Mouse (Mus musculus) layer of hippocampus, adult 8-10 months (tissue): Measurements from ENCODE around the gene Vmn2r109. TPM values are rescaled to one million over a fixed set of nuclear protein-coding genes. Genes with fewer than 3 reads are reported as not detected.
"Not testable (repeated sequence)": the region's sequence is repeated elsewhere in the genome, so short reads cannot be mapped to it uniquely, and the experiment has no call there.

Source experiments
- DNase-seq, 2 experiments: peaks; one replicate each; pipeline ENCODE4 v3.0.0; 2022; ENCODE audit warnings: low spot score in 2 of 2
- total RNA-seq, 4 experiments: library from RNA; stranded (reverse); gene quantifications; 2 replicates each; pipeline ENCODE4 v1.2.4; 2022

The Vmn2r109 gene
- total RNA-seq: not detected

- DNase-seq: no peak
Observed at GRCm38 (mm10) chr17:20564656-20565055, at the start of gene Vmn2r109. Gene Vmn2r109, minus strand, starts transcription at chr17:20564756.

DNA sequence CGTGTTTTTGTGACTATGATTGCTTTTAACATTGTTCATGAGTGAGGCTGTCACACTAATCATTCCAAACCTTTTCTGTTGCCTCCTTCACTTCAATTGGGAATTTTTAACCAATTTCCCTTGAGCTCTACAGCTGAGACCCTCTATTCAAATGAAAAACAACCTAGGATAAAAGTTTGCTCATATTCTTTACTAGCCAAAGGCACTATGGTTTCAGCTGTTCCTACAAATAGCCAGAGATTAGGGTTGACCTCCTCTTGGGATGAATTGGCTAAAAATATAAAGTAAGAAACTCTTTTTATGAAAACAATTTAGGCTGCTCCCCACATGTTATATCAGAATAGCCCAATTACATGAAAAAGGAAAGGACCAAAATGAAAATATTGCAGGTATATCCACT, 31.8 kb upstream of the Vmn2r109 start, which contains the start of gene Vmn2r110:
Gene Vmn2r110 (minus strand): TSS at position 101 of the 400 bp plus-strand sequence.
- DNase-seq: no peak

- DNase-seq: not testable (repeated sequence)
Observed at GRCm38 (mm10) chr17:20508247-20508646, 56.3 kb downstream of the Vmn2r109 start.

DNA sequence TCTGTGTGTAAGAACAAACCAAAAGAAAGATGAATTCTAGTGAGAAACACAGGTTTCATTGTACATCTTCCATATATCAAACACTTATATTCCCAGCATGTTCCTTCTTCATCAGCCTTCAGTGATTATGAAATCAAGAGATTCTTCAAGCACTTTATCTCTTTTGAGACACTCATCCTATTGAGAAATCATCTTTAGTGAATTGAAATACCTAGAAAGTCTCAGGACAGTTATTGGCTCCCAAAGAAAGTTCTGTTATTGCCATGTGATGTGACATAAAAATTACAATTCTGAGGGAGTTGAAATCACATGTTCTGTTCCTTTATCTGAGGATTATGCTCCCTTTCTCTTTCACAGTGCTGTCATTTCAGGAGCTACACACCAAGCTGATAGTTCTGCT, 66.7 kb downstream of the Vmn2r109 start, which contains the start of gene Vmn1r225:
Gene Vmn1r225 (plus strand): TSS at position 301 of the 400 bp plus-strand sequence.
- DNase-seq: no peak

Other genes with a start within 250 kb of the Vmn2r109 start
- not detected for gene Vmn2r107, start 219.5 kb downstream of the Vmn2r109 start, total RNA-seq
- not detected for gene Vmn1r224, start 150.6 kb downstream of the Vmn2r109 start, total RNA-seq
- gene Vmn2r108, start 83.4 kb downstream of the Vmn2r109 start, total RNA-seq: under 1 TPM in 2 of 4 experiments, not detected in 2; 0.04 to 0.12 TPM
- gene Vmn1r225, start 66.6 kb downstream of the Vmn2r109 start, total RNA-seq: not detected
- gene Vmn2r110, start 31.7 kb upstream of the Vmn2r109 start, total RNA-seq: not detected
- not detected for gene Fpr-rs3, start 60.1 kb upstream of the Vmn2r109 start, total RNA-seq
- gene Vmn1r226, start 118.1 kb upstream of the Vmn2r109 start, total RNA-seq: not detected
- gene Vmn1r227, start 165.1 kb upstream of the Vmn2r109 start, total RNA-seq: not detected
- gene Vmn1r228, start 221.4 kb upstream of the Vmn2r109 start, total RNA-seq: under 1 TPM in 1 of 4 experiments, not detected in 3; 0.08 TPM
- gene Vmn1r229, start 246.8 kb upstream of the Vmn2r109 start, total RNA-seq: under 1 TPM; 0.02 to 0.09 (median 0.06) TPM